Mouse (Mus musculus) gastrocnemius, postnatal 36 days (tissue): ENCODE data around the gene Nt5c1b. TPM values are rescaled to one million over a fixed set of nuclear protein-coding genes. Genes with fewer than 3 reads are reported as not detected.

Experiments used
- DNase-seq, 2 experiments: peaks; one replicate each; pipeline ENCODE4 v3.0.0; 2022
- intact Hi-C: fragments of 180-260 bp; cut with DNase I; formaldehyde crosslinking; loops from one replicate; pipeline ENCODE4 v1.15.1; 2025
- long read RNA-seq, 2 experiments: library from polyadenylated mRNA; stranded (forward); transcript quantifications; one replicate each; pipeline ENCODE4 v2.0.0; 2021
- total RNA-seq, 2 experiments: library from RNA; stranded (reverse); gene quantifications; 2 replicates each; pipeline ENCODE4 v1.2.3; 2021

The Nt5c1b gene
- not detected for total RNA-seq
- long read RNA-seq, experiment 1 = 0 reads
- long read RNA-seq, experiment 2 = 0 reads

DNA sequence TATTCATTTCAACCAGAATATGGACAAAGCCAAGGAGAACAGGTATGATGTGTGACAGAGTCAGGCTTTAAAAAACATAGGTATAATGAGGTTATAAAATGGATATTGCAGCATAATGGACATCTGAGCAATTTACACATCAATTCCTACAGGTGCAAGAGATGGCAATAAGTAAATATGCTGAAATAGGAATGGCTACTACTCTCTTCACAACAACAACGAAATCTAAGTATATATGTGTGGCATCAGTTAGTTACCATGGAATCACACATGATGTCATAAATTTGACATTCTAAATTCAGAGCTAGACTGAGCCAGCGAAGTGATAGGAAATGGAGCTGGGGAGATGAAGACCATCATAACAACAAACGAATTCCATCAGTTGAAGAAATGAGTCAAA, at the start of gene Nt5c1b:
Gene Nt5c1b (plus strand): TSS at position 301 of the 400 bp plus-strand sequence.
- no peak for DNase-seq
- intact Hi-C loops = no loop called here

DNA sequence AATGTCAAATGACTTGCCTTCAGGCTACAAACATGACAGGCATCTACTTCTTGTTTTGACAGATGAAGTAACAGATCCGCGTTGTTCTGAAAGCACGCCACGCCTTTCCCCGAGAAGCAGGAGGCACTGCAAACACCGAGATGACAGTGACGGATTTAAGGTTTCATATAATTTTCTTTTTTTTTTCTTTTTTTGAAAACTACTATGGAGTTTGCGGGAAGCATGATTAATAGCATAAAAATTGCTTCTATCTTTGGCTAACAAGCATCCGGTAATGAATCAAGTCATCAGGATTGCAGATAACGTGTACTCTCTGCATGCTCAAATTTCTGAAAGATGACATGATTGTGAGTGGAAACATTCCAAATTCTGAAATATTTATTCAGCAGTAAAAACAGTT, 42.1 kb upstream of the Nt5c1b start:
- intact Hi-C loops = no loop called here
- DNase-seq = no peak

DNA sequence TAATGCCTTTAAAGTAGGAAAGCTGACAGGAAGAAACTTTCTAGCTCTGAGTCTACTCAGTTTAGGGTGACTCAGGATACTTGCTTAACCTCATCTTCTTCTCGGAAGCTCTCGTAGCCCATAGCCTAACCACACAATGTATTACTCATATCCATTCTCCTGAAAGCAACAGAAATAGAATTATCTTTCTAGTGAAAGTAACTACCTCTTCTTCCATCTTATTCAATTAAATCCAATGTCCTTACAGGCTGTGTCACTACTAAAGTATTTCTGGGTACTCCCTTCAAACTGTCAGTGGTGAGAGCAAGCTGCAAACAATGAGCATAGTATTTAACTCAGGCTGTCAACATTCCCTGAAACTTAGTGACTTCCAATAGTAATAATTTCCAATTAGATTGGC, 40.3 kb upstream of the Nt5c1b start:
- intact Hi-C loops = no loop called here
- DNase-seq = no peak

DNA sequence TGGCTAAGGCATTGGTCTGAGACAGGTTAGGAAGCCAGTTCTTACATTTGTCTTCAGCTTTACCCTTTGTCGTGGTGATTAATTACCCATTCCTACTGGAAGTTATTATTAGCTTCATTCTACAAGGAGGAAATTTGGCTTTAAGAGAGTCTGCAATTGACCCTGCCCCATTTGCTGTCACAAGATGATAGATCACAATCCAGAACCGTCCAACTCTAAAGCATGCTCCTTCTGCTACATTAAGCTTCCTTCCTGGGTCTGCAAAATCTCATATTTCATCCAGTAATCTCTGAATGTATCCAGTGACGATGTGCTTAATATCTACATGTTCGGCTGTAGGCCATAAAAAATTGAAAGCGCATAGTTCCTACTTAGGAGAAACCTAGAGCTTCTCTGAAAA, 29.2 kb upstream of the Nt5c1b start:
- intact Hi-C loops = no loop called here
- DNase-seq = no peak

DNA sequence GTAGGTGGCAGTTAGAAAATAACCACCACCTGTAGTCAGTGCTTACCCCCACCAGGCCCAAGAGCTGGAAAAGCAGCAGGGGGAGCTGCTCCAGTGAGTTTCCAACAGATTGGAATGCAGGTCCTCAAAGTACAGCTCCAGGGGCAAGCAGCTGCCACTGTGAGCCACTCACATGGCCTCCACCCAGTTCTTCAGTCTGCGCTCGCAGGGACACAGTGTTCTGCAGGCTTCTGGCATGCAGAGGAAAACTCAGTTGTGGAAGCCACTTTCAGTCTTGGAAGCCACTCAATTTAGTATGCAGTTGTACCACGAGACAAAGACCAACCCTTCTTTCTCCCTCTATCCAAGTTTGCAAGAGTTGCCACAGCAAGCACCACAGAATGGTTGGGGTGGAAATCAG, 19.1 kb upstream of the Nt5c1b start:
- intact Hi-C loops = no loop called here

DNA sequence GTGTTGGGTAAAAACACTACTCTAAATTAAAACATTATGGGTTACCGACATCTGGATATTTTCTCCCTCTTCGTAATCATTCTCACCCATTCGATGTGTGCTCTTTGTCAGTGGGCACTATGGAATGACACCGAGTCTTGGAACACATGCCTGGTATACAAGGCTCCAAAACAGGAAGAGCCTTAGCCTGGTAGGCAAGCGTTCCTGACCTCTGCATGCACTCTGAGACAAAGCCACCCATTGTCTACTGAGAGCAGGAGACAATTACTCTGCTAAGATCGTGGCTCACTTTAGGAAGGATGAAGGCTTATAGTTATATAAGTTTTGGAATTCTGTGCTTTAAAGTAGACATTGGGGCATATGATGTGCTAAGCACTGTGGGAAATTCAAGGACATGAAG, 12.0 kb upstream of the Nt5c1b start:
- no peak for DNase-seq
- intact Hi-C loops = no loop called here

More for the DNA sequence above, 19.1 kb upstream of the Nt5c1b start:
- no peak for DNase-seq

DNA sequence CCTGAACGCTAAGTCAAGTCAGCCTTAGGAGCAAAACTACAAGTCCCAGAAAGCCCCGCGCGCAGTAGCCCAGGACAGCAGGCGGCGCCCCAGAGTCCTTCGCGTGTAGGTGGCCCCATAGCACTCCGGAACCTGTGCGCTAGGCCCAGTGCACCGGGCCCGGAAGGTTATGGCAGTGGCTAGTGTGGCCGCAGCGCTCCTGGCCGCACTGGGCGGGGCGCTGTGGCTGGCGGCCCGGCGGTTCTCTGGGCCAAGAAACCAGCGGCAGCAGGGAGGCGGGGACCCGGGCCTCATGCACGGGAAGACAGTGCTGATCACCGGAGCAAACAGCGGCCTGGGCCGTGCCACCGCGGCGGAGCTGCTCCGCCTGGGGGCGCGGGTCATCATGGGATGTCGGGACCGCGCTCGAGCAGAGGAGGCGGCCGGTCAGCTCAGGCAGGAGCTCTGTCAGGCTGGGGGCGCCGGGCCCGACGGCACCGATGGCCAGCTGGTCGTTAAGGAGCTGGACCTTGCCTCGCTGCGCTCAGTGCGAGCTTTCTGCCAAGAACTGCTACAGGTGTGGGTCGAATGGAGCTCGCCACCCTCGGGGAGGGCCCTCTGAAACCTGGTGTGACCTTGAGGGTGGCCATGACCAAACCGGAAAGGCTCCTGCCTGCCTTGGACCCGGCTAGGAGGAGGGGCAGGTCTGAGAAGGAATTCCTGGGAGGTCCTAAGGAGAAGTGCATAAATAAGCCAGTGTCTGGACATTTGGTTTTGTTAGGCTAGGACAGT, 21.1 kb downstream of the Nt5c1b start, which contains the start of gene Rdh14:
Gene Rdh14 (plus strand): TSS at position 102 of the 771 bp plus-strand sequence.
- intact Hi-C loops = no loop called here

DNA sequence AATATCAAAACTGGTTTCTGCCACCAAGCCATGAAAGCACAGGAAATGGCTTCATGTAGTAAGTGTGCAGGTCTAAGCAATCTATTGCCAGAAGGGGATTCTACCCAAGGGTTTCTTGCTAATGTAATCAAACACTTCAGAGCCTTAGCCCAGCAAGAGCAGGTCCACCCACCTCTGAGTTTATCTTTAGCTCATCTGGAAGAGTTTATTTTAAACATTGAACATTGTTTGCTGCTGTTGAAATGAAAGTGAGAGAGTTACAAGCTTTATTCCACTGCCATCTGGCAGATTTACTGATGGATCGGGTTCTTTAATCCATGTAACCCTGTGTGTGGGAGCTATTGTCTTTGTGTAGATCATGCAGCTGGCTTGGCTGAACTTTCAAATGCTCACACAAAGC, 31.0 kb downstream of the Nt5c1b start:
- intact Hi-C loops = no loop called here
- DNase-seq = no peak

More for the DNA sequence above, 21.1 kb downstream of the Nt5c1b start, which contains the start of gene Rdh14:
- DNase-seq = peak; percentile 95

DNA sequence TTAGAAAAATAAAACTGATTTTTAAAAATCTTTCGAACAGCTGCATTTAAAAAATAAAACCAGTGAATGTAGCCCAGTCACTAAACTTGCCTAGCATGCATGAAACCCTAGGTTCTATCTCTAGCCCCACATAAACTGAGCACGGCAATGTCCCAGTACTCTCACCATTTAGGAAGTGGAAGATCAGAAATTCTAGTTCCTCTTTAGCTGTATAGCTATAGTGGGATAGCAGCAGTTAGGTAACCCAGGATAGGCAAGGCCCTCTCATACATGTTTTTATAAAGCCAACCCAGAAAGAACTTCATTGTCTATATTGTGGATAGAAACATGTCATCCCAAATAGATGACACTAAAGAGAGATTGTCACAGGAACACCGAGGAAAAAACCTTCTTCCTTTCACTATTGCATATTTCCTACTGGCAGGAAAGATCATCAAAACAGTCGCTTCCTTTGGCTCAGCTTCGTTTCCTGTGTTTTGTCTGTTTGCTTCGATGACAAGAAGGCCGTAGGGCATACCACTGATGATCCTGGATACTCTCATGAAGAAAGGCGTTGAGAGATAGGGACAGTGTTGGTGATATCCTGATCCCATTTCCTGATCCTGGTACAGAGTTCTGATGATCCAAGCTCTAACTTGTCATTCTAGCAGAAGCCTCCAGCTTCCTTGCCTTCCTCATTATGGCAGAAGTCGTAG, 32.8 kb downstream of the Nt5c1b start:
- intact Hi-C loops = no loop called here
- no peak for DNase-seq

DNA sequence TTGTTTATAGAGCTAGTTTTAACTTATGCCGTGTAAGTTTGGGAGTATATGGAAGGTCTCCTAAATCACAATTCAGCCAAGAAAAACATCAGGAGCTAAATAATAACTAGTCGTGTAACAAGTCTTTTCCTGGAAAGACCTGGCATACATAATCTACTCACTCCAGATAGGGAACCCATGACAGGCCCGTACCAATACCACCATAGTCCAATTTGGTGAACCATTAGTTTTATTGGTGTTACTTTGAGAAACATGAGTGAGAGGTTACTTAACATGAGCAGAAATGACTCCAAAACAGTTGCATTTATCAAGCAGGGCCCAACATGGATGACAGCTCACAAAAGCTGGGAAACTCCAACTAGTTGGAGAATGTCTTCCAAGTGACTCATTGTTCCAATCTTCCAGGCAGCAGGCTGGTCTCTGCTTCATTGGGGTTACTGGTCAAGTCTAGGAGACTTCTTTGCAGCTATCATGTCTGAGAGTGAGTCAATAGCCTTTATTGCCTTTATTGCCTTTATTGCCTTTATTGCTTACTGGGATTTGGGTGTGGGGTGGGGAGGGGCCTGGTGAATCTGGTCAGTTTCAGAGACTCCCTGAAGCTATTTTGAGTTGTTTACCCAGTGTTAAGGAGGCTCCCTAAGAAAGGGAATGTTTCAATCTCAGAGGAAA, 40.9 kb downstream of the Nt5c1b start:
- no peak for DNase-seq

DNA sequence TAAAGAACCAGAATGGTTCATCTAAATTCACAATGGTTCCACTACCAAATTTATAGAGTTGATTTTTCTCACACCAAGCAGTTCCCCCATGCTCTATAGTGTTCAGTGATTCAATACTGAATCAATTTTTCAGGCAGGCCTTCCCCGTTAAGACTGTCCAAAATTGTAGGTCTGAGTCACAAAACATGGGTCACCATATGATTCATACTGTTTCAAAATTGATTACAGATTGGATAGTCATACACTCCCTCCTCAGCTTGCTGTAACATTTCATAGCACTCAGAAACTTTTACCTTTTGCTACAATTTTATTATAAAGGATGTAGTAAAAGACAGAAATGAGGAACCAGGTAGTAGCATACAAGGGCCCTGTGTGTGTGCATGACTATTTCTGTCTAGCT, 41.7 kb downstream of the Nt5c1b start:
- intact Hi-C loops = no loop called here
- no peak for DNase-seq

More for the DNA sequence above, 40.9 kb downstream of the Nt5c1b start:
- intact Hi-C loops = no loop called here

DNA sequence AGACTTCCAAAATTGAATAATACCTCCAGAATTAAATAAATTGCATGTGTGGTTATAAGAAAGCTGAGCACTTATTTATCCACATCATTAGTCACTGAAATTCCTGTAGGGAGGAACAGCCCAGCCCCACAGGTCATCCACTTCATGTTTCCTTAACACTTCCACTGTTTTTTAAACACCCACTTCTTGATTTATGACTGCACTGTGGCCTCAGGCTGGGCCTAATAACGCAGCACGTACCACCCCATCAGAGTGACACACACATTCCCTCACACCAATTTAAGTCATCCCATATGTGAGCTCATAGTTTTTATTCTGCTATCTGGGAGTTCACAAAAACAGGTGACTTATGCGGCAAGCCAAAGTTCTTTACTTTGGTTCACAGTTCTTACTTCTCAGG, 52.6 kb downstream of the Nt5c1b start:
- intact Hi-C loops = no loop called here
- DNase-seq = no peak

DNA sequence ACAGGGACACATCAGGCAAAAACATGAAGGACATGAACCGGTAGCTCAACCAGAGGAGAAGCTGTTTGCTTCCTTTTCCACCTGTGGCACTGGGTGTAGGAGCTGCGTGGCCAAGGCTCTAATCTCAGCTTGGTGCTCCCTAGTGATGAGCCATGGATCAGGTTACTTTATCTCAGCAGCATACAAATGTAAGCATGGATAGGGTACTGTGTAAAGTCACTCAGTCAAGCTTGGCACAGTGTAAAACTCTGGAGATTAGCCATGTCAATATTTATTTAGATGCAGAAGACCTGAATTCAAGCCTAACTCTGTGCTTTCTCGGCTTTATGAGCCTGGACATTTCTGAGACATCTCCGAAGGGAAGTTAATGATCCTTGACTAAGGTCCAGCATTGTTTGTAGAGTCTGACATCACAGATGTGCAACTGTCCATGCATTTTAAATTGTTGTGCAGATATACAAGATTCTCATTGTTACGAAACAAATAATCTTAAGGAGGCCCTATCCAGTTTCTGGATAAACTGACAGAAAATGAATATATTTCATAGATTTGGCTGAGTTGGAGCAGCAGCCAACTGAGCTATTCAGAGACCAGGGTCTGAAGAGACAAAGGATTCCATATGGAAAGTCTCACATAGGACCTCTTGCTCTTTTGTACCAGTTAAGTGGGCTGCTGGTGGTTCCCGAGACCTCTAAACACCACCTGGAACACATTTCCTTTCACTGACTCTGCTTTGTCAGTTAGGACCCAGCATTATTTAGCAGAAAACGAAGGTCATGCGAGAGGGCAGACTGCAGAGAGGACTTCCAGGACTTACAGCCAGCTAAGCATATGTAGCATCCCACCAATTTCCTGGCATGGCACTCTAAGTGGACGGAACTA, 56.5 kb downstream of the Nt5c1b start:
- DNase-seq = no peak
- intact Hi-C loops = no loop called here

DNA sequence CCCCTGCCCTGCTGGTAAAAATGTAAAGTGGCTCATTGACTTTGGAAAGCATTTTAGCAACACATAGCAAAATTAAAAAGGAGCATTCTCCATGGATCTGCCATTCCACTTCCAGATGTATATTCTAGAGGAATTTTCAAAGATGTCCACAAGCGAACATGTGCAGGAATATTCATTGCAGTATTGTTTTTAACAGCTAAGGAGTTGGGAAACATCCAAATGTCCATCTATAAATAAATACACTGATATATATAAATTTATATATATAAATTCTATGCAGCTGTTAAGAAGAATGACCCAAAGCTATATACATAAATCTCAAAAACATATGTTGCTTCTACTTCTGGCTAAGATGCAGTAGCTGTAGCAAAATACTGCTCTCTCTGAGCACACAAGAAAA, 61.2 kb downstream of the Nt5c1b start:
- intact Hi-C loops = loop anchor here (10.0 kb wide), 1 partner anchor 206 kb away; no protein-coding TSS in a partner anchor
- DNase-seq = no peak

DNA sequence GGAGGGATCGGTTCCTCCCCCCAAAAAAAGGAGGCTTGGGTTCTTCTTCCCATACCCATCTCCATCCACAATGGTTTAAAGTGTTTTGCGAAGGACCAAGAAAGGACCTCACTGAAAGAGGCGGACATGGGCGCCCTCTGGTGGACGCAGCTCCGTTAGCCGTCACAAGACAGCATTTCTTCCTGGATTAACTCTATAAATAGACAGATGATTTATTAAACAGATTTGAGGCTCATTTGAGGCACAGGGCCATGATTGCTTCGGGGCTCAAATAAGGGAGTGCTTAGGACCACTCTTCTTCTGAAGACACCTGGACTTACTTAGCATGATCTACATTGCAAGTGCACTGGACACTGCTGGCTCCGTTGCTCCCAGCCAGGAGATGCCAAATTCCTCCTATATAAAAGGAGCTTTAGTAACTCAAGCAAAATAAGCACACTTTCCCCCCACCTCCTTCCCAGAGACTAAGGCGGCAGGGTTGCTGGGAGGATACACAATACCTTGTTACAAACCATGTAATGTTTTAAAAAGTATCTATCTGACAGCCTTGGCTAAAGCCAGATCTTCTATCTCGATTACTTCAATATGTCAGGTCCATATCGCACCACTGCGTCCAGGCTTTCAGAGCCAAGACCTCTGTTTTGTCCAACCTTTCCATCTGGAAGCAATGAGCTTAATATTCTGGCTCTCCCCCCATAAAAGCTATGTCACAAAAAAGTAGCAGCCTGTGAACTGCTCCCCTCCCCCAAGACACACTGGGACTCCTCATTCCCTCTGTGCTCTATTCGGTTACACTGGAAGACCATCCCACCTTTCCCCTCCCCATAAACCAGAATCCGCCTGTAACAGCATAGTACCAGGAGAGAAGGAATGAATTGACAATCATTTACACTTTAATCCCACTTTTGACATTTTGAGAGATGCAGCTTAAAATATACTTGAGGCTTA, 68.6 kb downstream of the Nt5c1b start:
- DNase-seq = peak; percentile 75 to 81
- intact Hi-C loops = loop anchor here (5.0 to 10.0 kb wide), 3 partner anchors 214 to 1386 kb away; no protein-coding TSS in a partner anchor
